In genomic region chr7:120982968-120983367, GRCm38 (mm10) we compare ENCODE assay signal across 8 mouse cellular contexts. TPM values are rescaled to one million over a fixed set of nuclear protein-coding genes. Genes with fewer than 3 reads are reported as not detected.
DNase-seq lines count a peak whose midpoint lies in the region; ATAC-seq and TF ChIP-seq lines count a peak whose summit lies in the region.

No protein-coding gene starts in this region.

- no peak for DNase-seq in kidney, adult 2 months
- no peak for DNase-seq in kidney, postnatal 10 days
- DNase-seq in midbrain, embryonic 14.5 days: peak; percentile 44
- DNase-seq in right cerebral cortex, postnatal 36 days (ENCODE audit: low spot score in 2 of 2): no peak
- no peak for DNase-seq in cerebellum, adult 18-20 months
- DNase-seq in yolk sac, embryonic 10.5 days (ENCODE audit: low spot score): no peak

- H3K36me3 ChIP-seq in kidney, adult 2 months (ENCODE audit: control insufficient read depth, insufficient read depth, low read length): no peaks in the 10 kb centered on the region
- H3K36me3 ChIP-seq in hindbrain, embryonic 16.5 days (ENCODE audit: control insufficient read depth, insufficient read depth, low read length): no peaks in the 10 kb centered on the region
- no peaks in the 10 kb centered on the region for H3K36me3 ChIP-seq in midbrain, embryonic 14.5 days (ENCODE audit: control insufficient read depth, insufficient read depth, low read length)

- H3K4me1 ChIP-seq in kidney, adult 2 months (ENCODE audit: control insufficient read depth, insufficient read depth, low read length): peaks cover 3% of the 10 kb centered on the region
- H3K4me1 ChIP-seq in bone marrow, adult 2 months (ENCODE audit: control insufficient read depth, insufficient read depth, low read length): no peaks in the 10 kb centered on the region; the same call in 1 of the 2 replicates
- peaks cover 5% of the 10 kb centered on the region for H3K4me1 ChIP-seq in hindbrain, embryonic 16.5 days (ENCODE audit: control insufficient read depth, insufficient read depth, low read depth, low read length)
- H3K4me1 ChIP-seq in midbrain, embryonic 14.5 days (ENCODE audit: control insufficient read depth, insufficient read depth, low read length): peaks cover 21% of the 10 kb centered on the region

- no peak for TF ChIP-seq CTCF in kidney, adult 2 months (conservative IDR thresholded peaks at IDR 0.05; ENCODE audit: insufficient read depth, insufficient read length, low read depth, low read length)
- TF ChIP-seq CTCF in bone marrow, adult 2 months (IDR thresholded peaks at IDR 0.05; ENCODE audit: control insufficient read depth, insufficient read depth, low read length): no peak

- ATAC-seq in hindbrain, embryonic 16.5 days: no peak
- ATAC-seq in midbrain, embryonic 14.5 days (ENCODE audit: low FRiP score, low TSS enrichment): 0 out of 2 replicates have a peak, but pooled peaks have one; percentile 1

- H3K4me2 ChIP-seq in hindbrain, embryonic 16.5 days (ENCODE audit: low read length): peak overlapping the region; percentile 69
- H3K4me2 ChIP-seq in midbrain, embryonic 14.5 days (ENCODE audit: low read length): peak overlapping the region; percentile 89

- H3K9me3 ChIP-seq in hindbrain, embryonic 16.5 days (ENCODE audit: control insufficient read depth, low read length): no peaks in the 10 kb centered on the region
- no peaks in the 10 kb centered on the region for H3K9me3 ChIP-seq in midbrain, embryonic 14.5 days (ENCODE audit: control insufficient read depth, low read length)

- peak overlapping the region; percentile 69 for H3K9ac ChIP-seq in hindbrain, embryonic 16.5 days (ENCODE audit: low read depth, low read length)
- peak overlapping the region; percentile 65 for H3K9ac ChIP-seq in midbrain, embryonic 14.5 days (replicated peaks; ENCODE audit: low read length)

- 21% methylated on average over 7 of the region's 7 CpGs for WGBS in kidney, adult 2 months
- 18% methylated on average over 7 of the region's 7 CpGs for WGBS in bone marrow, adult 2 months
- WGBS in hindbrain, embryonic 16.5 days: 15% methylated on average over 7 of the region's 7 CpGs
- 18% methylated on average over 7 of the region's 7 CpGs for WGBS in midbrain, embryonic 14.5 days

- no peak overlapping the region for H3K27ac ChIP-seq in kidney, adult 2 months (ENCODE audit: insufficient read depth, low read depth, low read length)
- H3K27ac ChIP-seq in bone marrow, adult 2 months (ENCODE audit: control insufficient read depth, insufficient read depth, low read depth, low read length, poor library complexity): no peak overlapping the region
- H3K27ac ChIP-seq in hindbrain, embryonic 16.5 days (ENCODE audit: low read depth, low read length): peak overlapping the region; percentile 65; the same call in 1 of the 2 replicates
- H3K27ac ChIP-seq in midbrain, embryonic 14.5 days (replicated peaks; ENCODE audit: low read depth, low read length): peak overlapping the region; percentile 78

- H3K27me3 ChIP-seq in kidney, adult 2 months (replicated peaks; ENCODE audit: control insufficient read depth, insufficient read depth, low read length): no peaks in the 10 kb centered on the region
- no peaks in the 10 kb centered on the region for H3K27me3 ChIP-seq in hindbrain, embryonic 16.5 days (replicated peaks; ENCODE audit: control insufficient read depth, insufficient read depth, low read length)
- H3K27me3 ChIP-seq in midbrain, embryonic 14.5 days (ENCODE audit: control insufficient read depth, insufficient read depth, low read length): no peaks in the 10 kb centered on the region

- H3K4me3 ChIP-seq in kidney, adult 2 months (ENCODE audit: insufficient read depth, low read depth, low read length): peak overlapping the region; percentile 61
- H3K4me3 ChIP-seq in bone marrow, adult 2 months (replicated peaks; ENCODE audit: control insufficient read depth, low read depth, low read length): peak overlapping the region; percentile 82
- peak overlapping the region; percentile 92 for H3K4me3 ChIP-seq in hindbrain, embryonic 16.5 days (ENCODE audit: low read length)
- peak overlapping the region; percentile 88 for H3K4me3 ChIP-seq in midbrain, embryonic 14.5 days (replicated peaks; ENCODE audit: low read depth, low read length)

- no peak for TF ChIP-seq POLR2A in kidney, adult 2 months (IDR thresholded peaks at IDR 0.05; ENCODE audit: low read depth, low read length)
- no peak for TF ChIP-seq POLR2A in bone marrow, adult 2 months (IDR thresholded peaks at IDR 0.05; ENCODE audit: borderline replicate concordance, control insufficient read depth, low read depth, low read length)

RNA-seq across cellular contexts. Expression of gene Mfsd13b, which starts 0.7 kb away (rescaled TPM):
- 1.1 and 1.2 TPM in 2 replicates for polyA plus RNA-seq in kidney, adult 2 months (2012; rRNA removed)
- polyA plus RNA-seq in bone marrow, adult 2 months (2011; ENCODE audit: insufficient read depth, insufficient read length, low replicate concordance, missing spikeins): not detected in 2 replicates
- 0.35 TPM in 1 of 2 replicates, not detected in the other for polyA plus RNA-seq in hindbrain, embryonic 16.5 days (2015; fragmentation: Nextera tagmentation; extraction: Ambion mirVana)
- polyA plus RNA-seq in midbrain, embryonic 14.5 days (2014; fragmentation: Nextera tagmentation; extraction: Ambion mirVana): 0.28 TPM in 1 of 2 replicates, not detected in the other

RNA-seq across cellular contexts. Expression of gene Cdr2, which starts 0.9 kb away (rescaled TPM):
- 28.5 and 30.8 TPM in 2 replicates for polyA plus RNA-seq in kidney, adult 2 months (2012; rRNA removed)
- polyA plus RNA-seq in bone marrow, adult 2 months (2011; ENCODE audit: insufficient read depth, insufficient read length, low replicate concordance, missing spikeins): 104 and 196 TPM in 2 replicates
- 14.7 and 15.3 TPM in 2 replicates for polyA plus RNA-seq in hindbrain, embryonic 16.5 days (2015; fragmentation: Nextera tagmentation; extraction: Ambion mirVana)
- 16.3 and 17.8 TPM in 2 replicates for polyA plus RNA-seq in midbrain, embryonic 14.5 days (2014; fragmentation: Nextera tagmentation; extraction: Ambion mirVana)

RNA-seq across cellular contexts. Expression of gene Mettl9, which starts 51.3 kb away (rescaled TPM):
- 31.5 and 35.6 TPM in 2 replicates for polyA plus RNA-seq in kidney, adult 2 months (2012; rRNA removed)
- 22.6 and 48.1 TPM in 2 replicates for polyA plus RNA-seq in bone marrow, adult 2 months (2011; ENCODE audit: insufficient read depth, insufficient read length, low replicate concordance, missing spikeins)
- 167 and 175 TPM in 2 replicates for polyA plus RNA-seq in hindbrain, embryonic 16.5 days (2015; fragmentation: Nextera tagmentation; extraction: Ambion mirVana)
- 209 and 227 TPM in 2 replicates for polyA plus RNA-seq in midbrain, embryonic 14.5 days (2014; fragmentation: Nextera tagmentation; extraction: Ambion mirVana)

Comparison
In these comparisons a context has a peak if more than half of its experiments do, and no peak if none do; other contexts are left out.
1. H3K27ac ChIP-seq: peak in hindbrain, embryonic 16.5 days (single experiment) and midbrain, embryonic 14.5 days (single experiment); none in kidney, adult 2 months (single experiment) and bone marrow, adult 2 months (single experiment).
2. Peak in every context shown above with its lines, with median percentiles within 50 percentile points of each other: H3K4me3 ChIP-seq.